Mouse (Mus musculus): ENCODE measurements around the gene Atg2a.
"Not testable (repeated sequence)": the region's sequence is repeated elsewhere in the genome, so short reads cannot be mapped to it uniquely, and the experiment has no call there.

The Atg2a gene

GRCm38 (mm10) chr19:6296551-6297210 is 55.2 kb downstream of the Atg2a start:
- no peak for DNase-seq (ENCODE audit: low read depth)

- DNase-seq (ENCODE audit: low read depth): no peak
Observed at GRCm38 (mm10) chr19:6297641-6298040, 56.2 kb downstream of the Atg2a start.

- DNase-seq (ENCODE audit: low read depth): no peak
Observed at GRCm38 (mm10) chr19:6299003-6299402, 57.5 kb downstream of the Atg2a start.

- DNase-seq (ENCODE audit: low read depth): no peak
Observed at GRCm38 (mm10) chr19:6299450-6300267, 58.2 kb downstream of the Atg2a start.

- no peak for DNase-seq (ENCODE audit: low read depth)
Observed at GRCm38 (mm10) chr19:6300402-6300841, 59.0 kb downstream of the Atg2a start.

GRCm38 (mm10) chr19:6302114-6302513 is 60.6 kb downstream of the Atg2a start:
- no peak for DNase-seq (ENCODE audit: low read depth)

GRCm38 (mm10) chr19:6302522-6302921 is 61.1 kb downstream of the Atg2a start:
- no peak for DNase-seq (ENCODE audit: low read depth)

- DNase-seq (ENCODE audit: low read depth): no peak
Observed at GRCm38 (mm10) chr19:6303831-6304230, 62.4 kb downstream of the Atg2a start.

- DNase-seq (ENCODE audit: low read depth): peak; percentile 93
Observed at GRCm38 (mm10) chr19:6304787-6305516, 63.5 kb downstream of the Atg2a start.

- no peak for DNase-seq (ENCODE audit: low read depth)
Observed at GRCm38 (mm10) chr19:6305517-6306115, 64.1 kb downstream of the Atg2a start.

- peak; percentile 85 for DNase-seq (ENCODE audit: low read depth)
Observed at GRCm38 (mm10) chr19:6306137-6306551, 64.7 kb downstream of the Atg2a start, which contains the start of gene Cdc42bpg. Cdc42bpg (plus strand) TSS chr19:6306456.

GRCm38 (mm10) chr19:6306586-6306985 is 65.1 kb downstream of the Atg2a start:
- DNase-seq (ENCODE audit: low read depth): peak; percentile 91

- no peak for DNase-seq (ENCODE audit: low read depth)
Observed at GRCm38 (mm10) chr19:6307733-6308531, 66.5 kb downstream of the Atg2a start.

- DNase-seq (ENCODE audit: low read depth): no peak
Observed at GRCm38 (mm10) chr19:6310181-6310580, 68.7 kb downstream of the Atg2a start.

- DNase-seq (ENCODE audit: low read depth): not testable (repeated sequence)
Observed at GRCm38 (mm10) chr19:6311783-6312182, 70.3 kb downstream of the Atg2a start.
